Mouse (Mus musculus): ENCODE measurements around the gene Nup50. TPM values are rescaled to one million over a fixed set of nuclear protein-coding genes. Genes with fewer than 3 reads are reported as not detected.

Gene Nup50
- total and polyA plus RNA-seq, 3 experiments: 19.8 to 88.6 (median 69.8) TPM

DNA sequence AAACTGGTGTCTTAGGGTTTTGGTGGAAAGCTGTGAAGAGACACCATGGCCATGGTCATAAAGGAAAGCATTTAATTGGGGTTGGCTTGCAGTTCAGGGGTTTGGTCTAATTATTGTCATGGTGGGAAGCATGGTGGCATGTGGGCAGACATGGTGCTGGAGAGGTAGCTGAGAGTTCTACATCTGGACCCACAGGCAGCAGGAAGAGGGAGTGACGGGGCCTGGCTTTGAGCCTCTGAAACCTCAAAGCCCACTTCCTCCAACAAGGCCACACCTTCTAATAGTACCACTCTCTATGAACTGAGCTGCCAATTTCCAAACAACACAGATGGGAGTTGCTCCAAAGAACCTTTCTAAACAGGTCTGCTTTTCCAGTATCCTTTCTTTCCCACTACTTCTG lies 26.5 kb upstream of the Nup50 start:
- no peaks in the 10 kb centered on the region for H3K36me3 ChIP-seq (replicated peaks)
- ATAC-seq (ENCODE audit: extremely low read depth, insufficient number of reproducible peaks, low FRiP score, poor library complexity, severe bottlenecking): no peak
- no peak for DNase-seq (ENCODE audit: low spot score)
- H3K4me3 ChIP-seq (ENCODE audit: low read depth, low read length): no peak overlapping the region
- H3K27me3 ChIP-seq (ENCODE audit: insufficient read depth, low read length): no peaks in the 10 kb centered on the region
- TF ChIP-seq POLR2AphosphoS5 (IDR thresholded peaks at IDR 0.05; ENCODE audit: insufficient replicate concordance, low read depth, low read length): no peak
- no peak for TF ChIP-seq CTCF (IDR thresholded peaks at IDR 0.05; ENCODE audit: low read depth, low read length)
- TF ChIP-seq TAL1 (conservative IDR thresholded peaks at IDR 0.05; ENCODE audit: low read depth, low read length): no peak
- no peak for TF ChIP-seq GATA2 (IDR thresholded peaks at IDR 0.05; ENCODE audit: borderline replicate concordance, low read depth, low read length)
- TF ChIP-seq GATA1 (IDR thresholded peaks at IDR 0.05; ENCODE audit: borderline replicate concordance, low read length): no peak
- peaks cover 27% of the 10 kb centered on the region for H3K9me3 ChIP-seq (replicated peaks)
- H3K4me1 ChIP-seq (ENCODE audit: insufficient read depth, low read depth, low read length): no peaks in the 10 kb centered on the region

DNA sequence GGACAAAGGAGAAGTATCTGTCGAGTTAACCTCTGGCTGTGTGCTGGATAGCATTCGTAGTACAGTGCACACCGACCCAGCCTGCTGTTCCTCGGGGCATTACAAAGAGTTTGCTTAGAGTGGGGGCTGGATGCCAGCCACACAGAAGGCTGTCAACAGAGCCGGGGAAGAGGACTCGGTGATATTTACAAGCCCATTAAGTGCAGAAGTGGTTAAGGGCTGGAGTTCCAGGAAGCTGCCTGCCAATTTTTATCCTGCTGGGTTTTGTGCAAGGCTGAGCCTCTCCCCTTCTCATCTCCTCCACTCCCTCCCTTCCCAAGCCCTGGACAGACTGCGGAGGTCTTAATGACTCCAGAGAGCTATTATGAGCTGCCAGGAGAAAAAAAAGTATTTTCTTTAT lies 25.1 kb upstream of the Nup50 start:
- no peaks in the 10 kb centered on the region for H3K4me1 ChIP-seq (ENCODE audit: insufficient read depth, low read depth, low read length)
- H3K4me3 ChIP-seq (ENCODE audit: low read depth, low read length): no peak overlapping the region
- H3K27me3 ChIP-seq (ENCODE audit: insufficient read depth, low read length): no peaks in the 10 kb centered on the region
- no peak for DNase-seq (ENCODE audit: low spot score)
- TF ChIP-seq GATA1 (IDR thresholded peaks at IDR 0.05; ENCODE audit: borderline replicate concordance, low read length): no peak
- no peak for TF ChIP-seq GATA2 (IDR thresholded peaks at IDR 0.05; ENCODE audit: borderline replicate concordance, low read depth, low read length)
- no peak for TF ChIP-seq POLR2AphosphoS5 (IDR thresholded peaks at IDR 0.05; ENCODE audit: insufficient replicate concordance, low read depth, low read length)
- TF ChIP-seq TAL1 (conservative IDR thresholded peaks at IDR 0.05; ENCODE audit: low read depth, low read length): no peak
- no peaks in the 10 kb centered on the region for H3K36me3 ChIP-seq (replicated peaks)
- H3K9me3 ChIP-seq (replicated peaks): peaks cover 26% of the 10 kb centered on the region
- no peak for ATAC-seq (ENCODE audit: extremely low read depth, insufficient number of reproducible peaks, low FRiP score, poor library complexity, severe bottlenecking)

DNA sequence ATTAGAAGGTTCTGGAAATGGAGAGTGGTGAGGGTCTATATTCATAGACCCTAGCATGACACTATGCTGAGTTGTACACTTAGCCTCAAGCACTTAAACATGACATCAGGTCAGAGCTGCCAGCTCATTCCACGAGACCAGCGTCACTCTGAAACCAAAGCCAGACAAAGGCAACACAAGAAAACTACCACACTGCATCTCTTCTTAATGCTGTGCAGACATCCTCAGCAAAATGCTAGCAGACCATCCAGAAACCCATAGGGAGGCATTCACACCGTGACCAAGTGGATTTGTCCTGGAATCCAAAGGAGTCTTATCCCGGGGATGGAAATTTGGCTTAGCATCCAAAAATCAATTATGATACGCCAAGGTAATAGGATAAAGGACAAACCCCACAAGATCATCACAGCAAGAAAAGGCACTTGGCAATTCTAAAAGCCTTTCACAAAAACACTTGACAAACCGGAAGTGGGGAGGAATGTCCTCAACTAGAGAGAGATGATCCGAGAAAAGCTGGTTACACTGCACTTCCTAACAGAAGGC lies 19.3 kb upstream of the Nup50 start:
- ATAC-seq (ENCODE audit: extremely low read depth, insufficient number of reproducible peaks, low FRiP score, poor library complexity, severe bottlenecking) (no peak), DNase-seq (ENCODE audit: low spot score) (no peak)
- H3K4me1 ChIP-seq (ENCODE audit: insufficient read depth, low read depth, low read length): no peaks in the 10 kb centered on the region
- H3K4me3 ChIP-seq (ENCODE audit: low read depth, low read length): no peak overlapping the region
- H3K9me3 ChIP-seq (replicated peaks): 0 out of 2 replicates have a peak, but pooled peaks cover 1% of the 10 kb centered on the region
- TF ChIP-seq POLR2AphosphoS5 (IDR thresholded peaks at IDR 0.05; ENCODE audit: insufficient replicate concordance, low read depth, low read length) (no peak), CTCF (IDR thresholded peaks at IDR 0.05; ENCODE audit: low read depth, low read length) (no peak), GATA1 (IDR thresholded peaks at IDR 0.05; ENCODE audit: borderline replicate concordance, low read length) (no peak)
- H3K27me3 ChIP-seq (ENCODE audit: insufficient read depth, low read length): no peaks in the 10 kb centered on the region
- H3K36me3 ChIP-seq (replicated peaks): no peaks in the 10 kb centered on the region

DNA sequence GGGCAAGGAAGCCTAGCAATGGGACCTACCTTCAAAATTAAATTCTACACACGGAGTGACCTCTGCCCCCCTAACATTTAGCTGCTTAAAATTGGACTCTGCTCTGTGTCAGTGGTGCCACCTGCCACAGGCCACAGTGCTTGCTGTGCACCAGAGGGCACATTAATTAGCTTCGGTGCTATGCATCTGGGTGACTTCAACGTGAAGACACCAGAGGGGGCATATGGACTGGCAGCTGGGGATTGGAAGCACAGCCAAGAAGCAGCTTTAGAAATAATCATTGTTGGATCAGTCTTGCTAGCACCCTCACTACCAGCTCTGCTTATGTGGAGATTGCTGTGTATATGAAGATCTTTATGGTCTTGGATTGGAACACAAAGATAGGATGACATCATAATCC lies 10.0 kb upstream of the Nup50 start:
- TF ChIP-seq POLR2AphosphoS5 (IDR thresholded peaks at IDR 0.05; ENCODE audit: insufficient replicate concordance, low read depth, low read length) (no peak), TAL1 (conservative IDR thresholded peaks at IDR 0.05; ENCODE audit: low read depth, low read length) (no peak), GATA1 (IDR thresholded peaks at IDR 0.05; ENCODE audit: borderline replicate concordance, low read length) (no peak), GATA2 (IDR thresholded peaks at IDR 0.05; ENCODE audit: borderline replicate concordance, low read depth, low read length) (no peak), CTCF (IDR thresholded peaks at IDR 0.05; ENCODE audit: low read depth, low read length) (no peak)
- H3K27me3 ChIP-seq (ENCODE audit: insufficient read depth, low read length): no peaks in the 10 kb centered on the region
- H3K9me3 ChIP-seq (replicated peaks): peaks cover 24% of the 10 kb centered on the region
- H3K4me3 ChIP-seq (ENCODE audit: low read depth, low read length): no peak overlapping the region
- peaks cover 56% of the 10 kb centered on the region for H3K36me3 ChIP-seq (replicated peaks)
- H3K4me1 ChIP-seq (ENCODE audit: insufficient read depth, low read depth, low read length): no peaks in the 10 kb centered on the region; the same call in 1 of the 2 replicates
- DNase-seq (ENCODE audit: low spot score) (no peak), ATAC-seq (ENCODE audit: extremely low read depth, insufficient number of reproducible peaks, low FRiP score, poor library complexity, severe bottlenecking) (no peak)

DNA sequence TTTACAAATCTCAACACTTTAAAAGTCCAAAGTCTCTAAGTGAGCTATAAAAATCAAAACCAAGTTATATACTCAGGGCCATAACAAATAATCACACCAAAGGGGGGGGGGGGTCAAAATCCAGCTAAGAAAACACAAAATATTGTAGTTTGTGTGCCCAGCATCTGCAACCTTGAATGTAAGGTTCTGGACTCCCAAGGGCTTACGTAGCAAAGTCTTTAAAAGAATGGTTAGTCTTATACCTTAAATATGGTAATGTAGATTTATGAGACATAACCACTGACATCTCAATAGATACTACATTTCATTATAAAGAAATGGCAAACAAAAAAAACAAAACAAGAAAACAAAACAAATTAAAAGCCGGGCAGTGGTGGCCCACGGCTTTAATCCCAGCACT lies 3.3 kb upstream of the Nup50 start, which contains the start of gene Gm29666:
Gene Gm29666 (minus strand): TSS at position 101 of the 400 bp plus-strand sequence.
- no peaks in the 10 kb centered on the region for H3K9me3 ChIP-seq (replicated peaks)
- no peak for ATAC-seq (ENCODE audit: extremely low read depth, insufficient number of reproducible peaks, low FRiP score, poor library complexity, severe bottlenecking)
- H3K36me3 ChIP-seq (replicated peaks): peaks cover 52% of the 10 kb centered on the region
- H3K4me3 ChIP-seq (ENCODE audit: low read depth, low read length): no peak within 1 kb of the TSS
- no peak for DNase-seq (ENCODE audit: low spot score)
- peaks cover 23% of the 10 kb centered on the region for H3K4me1 ChIP-seq (ENCODE audit: insufficient read depth, low read depth, low read length)
- no peaks in the 10 kb centered on the region for H3K27me3 ChIP-seq (ENCODE audit: insufficient read depth, low read length)
- TF ChIP-seq POLR2AphosphoS5 (IDR thresholded peaks at IDR 0.05; ENCODE audit: insufficient replicate concordance, low read depth, low read length): no peak

DNA sequence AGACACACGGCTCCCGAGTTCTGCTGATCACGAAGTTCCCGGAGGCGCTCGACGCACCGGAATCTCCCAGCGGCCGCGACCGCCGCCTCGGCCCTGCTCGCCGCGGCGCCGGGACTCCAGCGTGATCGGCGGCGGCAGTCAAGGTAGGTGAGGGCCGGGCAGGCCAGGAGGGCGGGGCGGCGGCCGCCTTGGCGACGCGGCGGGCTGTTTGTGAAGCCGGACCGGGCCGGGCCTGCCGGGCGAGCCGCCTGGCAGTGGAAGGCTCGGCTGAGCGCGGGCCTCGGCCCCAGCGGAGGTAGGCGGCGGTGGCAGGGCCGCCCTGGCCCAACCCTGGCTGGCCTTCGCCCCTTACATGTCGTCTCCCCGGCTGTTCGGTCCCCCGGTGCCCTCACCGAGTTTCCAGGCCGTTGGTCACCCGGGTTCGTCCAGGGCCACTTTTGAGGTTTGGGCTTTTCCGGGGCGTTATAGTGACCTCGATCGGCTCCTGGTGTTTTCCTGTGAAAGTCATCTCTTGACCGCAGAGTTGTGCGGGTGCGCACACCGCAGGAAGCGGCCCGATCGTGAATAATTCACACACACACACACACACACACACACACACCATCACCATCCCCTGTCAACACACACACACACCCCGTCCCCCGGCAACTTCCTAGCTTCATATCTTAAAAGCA lies 434 bp downstream of the Nup50 start:
- ATAC-seq (ENCODE audit: extremely low read depth, insufficient number of reproducible peaks, low FRiP score, poor library complexity, severe bottlenecking) (no peak), DNase-seq (ENCODE audit: low spot score) (peak; percentile 30)
- peak overlapping the region; percentile 96 for H3K4me3 ChIP-seq (ENCODE audit: low read depth, low read length)
- no peaks in the 10 kb centered on the region for H3K9me3 ChIP-seq (replicated peaks)
- peaks cover 49% of the 10 kb centered on the region for H3K36me3 ChIP-seq (replicated peaks)
- no peak for TF ChIP-seq POLR2AphosphoS5 (IDR thresholded peaks at IDR 0.05; ENCODE audit: insufficient replicate concordance, low read depth, low read length)
- TF ChIP-seq CTCF (IDR thresholded peaks at IDR 0.05; ENCODE audit: low read depth, low read length): no peak
- no peak for TF ChIP-seq TAL1 (conservative IDR thresholded peaks at IDR 0.05; ENCODE audit: low read depth, low read length)
- TF ChIP-seq GATA1 (IDR thresholded peaks at IDR 0.05; ENCODE audit: borderline replicate concordance, low read length): no peak
- no peak for TF ChIP-seq GATA2 (IDR thresholded peaks at IDR 0.05; ENCODE audit: borderline replicate concordance, low read depth, low read length)
- no peaks in the 10 kb centered on the region for H3K27me3 ChIP-seq (ENCODE audit: insufficient read depth, low read length)
- peaks cover 40% of the 10 kb centered on the region for H3K4me1 ChIP-seq (ENCODE audit: insufficient read depth, low read depth, low read length)

Measured in G1E (cell line).